Mouse (Mus musculus): ENCODE data around the gene Pias1. TPM values are rescaled to one million over a fixed set of nuclear protein-coding genes. Genes with fewer than 3 reads are reported as not detected.

The Pias1 gene
- polyA plus RNA-seq, 1 experiment: 13.2 TPM

- Histone ChIP-seq H3K4me1 (ENCODE audit: control insufficient read depth, insufficient read depth, low read length) (no peaks in the 10 kb centered on the region), H3K27ac (ENCODE audit: control insufficient read depth, insufficient read depth, low read depth, low read length, poor library complexity) (no peak overlapping the region), H3K4me3 (replicated peaks; ENCODE audit: control insufficient read depth, low read depth, low read length) (no peak overlapping the region)
- TF ChIP-seq POLR2A (IDR thresholded peaks at IDR 0.05; ENCODE audit: borderline replicate concordance, control insufficient read depth, low read depth, low read length) (no peak), CTCF (IDR thresholded peaks at IDR 0.05; ENCODE audit: control insufficient read depth, insufficient read depth, low read length) (no peak)
- WGBS: 82% methylated on average over 6 of the region's 6 CpGs
Observed at GRCm38 (mm10) chr9:62829877-62830276, 157.8 kb downstream of the Pias1 start.

GRCm38 (mm10) chr9:62828662-62829086 lies 159.1 kb downstream of the Pias1 start:
- WGBS: 1% methylated on average over 23 of the region's 23 CpGs
- peak; percentile 96 for TF ChIP-seq CTCF (IDR thresholded peaks at IDR 0.05; ENCODE audit: control insufficient read depth, insufficient read depth, low read length)
- TF ChIP-seq POLR2A (IDR thresholded peaks at IDR 0.05; ENCODE audit: borderline replicate concordance, control insufficient read depth, low read depth, low read length): no peak; the same call in 1 of the 2 replicates
- Histone ChIP-seq H3K4me1 (ENCODE audit: control insufficient read depth, insufficient read depth, low read length) (no peaks in the 10 kb centered on the region), H3K27ac (ENCODE audit: control insufficient read depth, insufficient read depth, low read depth, low read length, poor library complexity) (no peak overlapping the region), H3K4me3 (replicated peaks; ENCODE audit: control insufficient read depth, low read depth, low read length) (peak overlapping the region; percentile 42)

Other genes starting within 250 kb of the Pias1 start
- gene Fem1b, start 176.0 kb downstream of the Pias1 start, polyA plus RNA-seq (2011; ENCODE audit: insufficient read depth, insufficient read length, low replicate concordance, missing spikeins): 10.1 and 20.0 TPM in 2 replicates
- gene Cln6, start 149.1 kb downstream of the Pias1 start, polyA plus RNA-seq (2011; ENCODE audit: insufficient read depth, insufficient read length, low replicate concordance, missing spikeins): 31.7 and 33.3 TPM in 2 replicates
- 3.6 and 12.6 TPM in 2 replicates for gene Calml4, start 129.8 kb downstream of the Pias1 start, polyA plus RNA-seq (2011; ENCODE audit: insufficient read depth, insufficient read length, low replicate concordance, missing spikeins)
- gene Skor1, start 161.0 kb upstream of the Pias1 start, polyA plus RNA-seq (2011; ENCODE audit: insufficient read depth, insufficient read length, low replicate concordance, missing spikeins): not detected in 2 replicates